15 mouse cellular contexts compared by ENCODE assay signal in genomic region chr4:114712005-114712665, GRCm38 (mm10).
DNase-seq lines count a peak whose midpoint lies in the region; ATAC-seq and TF ChIP-seq lines count a peak whose summit lies in the region.
"Had no signal": no experiment of that assay in that cellular context is flagged by ENCODE, and none has a peak within 500 bp of the region (broad histone marks: within the 10 kb centered on the region; RNA-seq: fewer than 3 reads in every experiment).

No protein-coding gene starts in this region.

- ATAC-seq in forebrain, embryonic 11.5 days (replicated peaks; ENCODE audit: low FRiP score), result no peak
- no peak for ATAC-seq in forebrain, postnatal 0 days
- 0 out of 2 replicates have a peak, but pooled peaks have one; percentile 24 for ATAC-seq in midbrain, embryonic 15.5 days (replicated peaks)
- no peak for ATAC-seq in midbrain, embryonic 11.5 days (ENCODE audit: low FRiP score)
- ATAC-seq in stomach, postnatal 0 days (ENCODE audit: low FRiP score, low TSS enrichment), result no peak
- ATAC-seq: liver, embryonic 12.5 days; Patski had no signal

- H3K4me2 ChIP-seq in forebrain, embryonic 11.5 days (ENCODE audit: low read depth, low read length, severe bottlenecking), result no peak overlapping the region
- H3K4me2 ChIP-seq in forebrain, postnatal 0 days (ENCODE audit: low read depth), result no peak overlapping the region
- H3K4me2 ChIP-seq in midbrain, embryonic 15.5 days, result no peak overlapping the region
- no peak overlapping the region for H3K4me2 ChIP-seq in midbrain, embryonic 11.5 days
- no peak overlapping the region for H3K4me2 ChIP-seq in stomach, postnatal 0 days (replicated peaks; ENCODE audit: low read depth)
- H3K4me2 ChIP-seq: liver, embryonic 12.5 days; midbrain, embryonic 12.5 days had no signal

- TF ChIP-seq EP300 in stomach, postnatal 0 days (optimal IDR thresholded peaks at IDR 0.05), result no peak

- no peaks in the 10 kb centered on the region for H3K27me3 ChIP-seq in forebrain, embryonic 11.5 days (ENCODE audit: control insufficient read depth, insufficient read depth, low read length)
- no peaks in the 10 kb centered on the region for H3K27me3 ChIP-seq in forebrain, postnatal 0 days (ENCODE audit: insufficient read depth, low read length)
- H3K27me3 ChIP-seq in midbrain, embryonic 15.5 days (replicated peaks), result no peaks in the 10 kb centered on the region
- no peaks in the 10 kb centered on the region for H3K27me3 ChIP-seq in midbrain, embryonic 11.5 days (ENCODE audit: control insufficient read depth, insufficient read depth, low read length)
- no peaks in the 10 kb centered on the region for H3K27me3 ChIP-seq in stomach, postnatal 0 days (ENCODE audit: control insufficient read depth, insufficient read depth, low read length)
- H3K27me3 ChIP-seq: liver, embryonic 12.5 days had no signal

- no peak overlapping the region for H3K4me3 ChIP-seq in forebrain, embryonic 11.5 days (ENCODE audit: low read depth, low read length)
- H3K4me3 ChIP-seq in forebrain, postnatal 0 days (ENCODE audit: low read depth, low read length), result no peak overlapping the region
- no peak overlapping the region for H3K4me3 ChIP-seq in midbrain, embryonic 15.5 days
- H3K4me3 ChIP-seq in midbrain, embryonic 11.5 days (ENCODE audit: low read depth, low read length), result no peak overlapping the region
- no peak overlapping the region for H3K4me3 ChIP-seq in stomach, postnatal 0 days (ENCODE audit: low read depth, low read length)
- H3K4me3 ChIP-seq: left cerebral cortex, adult 2 months; liver, embryonic 12.5 days; midbrain, embryonic 12.5 days had no signal

- no peak overlapping the region for H3K27ac ChIP-seq in forebrain, embryonic 11.5 days (ENCODE audit: low read depth, low read length)
- H3K27ac ChIP-seq in forebrain, postnatal 0 days (ENCODE audit: low read depth, low read length), result no peak overlapping the region
- H3K27ac ChIP-seq in midbrain, embryonic 15.5 days, result no peak overlapping the region
- H3K27ac ChIP-seq in midbrain, embryonic 11.5 days (ENCODE audit: low read depth, low read length), result no peak overlapping the region
- no peak overlapping the region for H3K27ac ChIP-seq in stomach, postnatal 0 days (replicated peaks)
- H3K27ac ChIP-seq: left cerebral cortex, adult 2 months; liver, embryonic 12.5 days; midbrain, embryonic 12.5 days had no signal

- 79% methylated on average over 7 of the region's 7 CpGs for WGBS in forebrain, embryonic 11.5 days
- 75% methylated on average over 7 of the region's 7 CpGs for WGBS in forebrain, postnatal 0 days
- WGBS in midbrain, embryonic 15.5 days, result 65% methylated on average over 7 of the region's 7 CpGs
- 64% methylated on average over 7 of the region's 7 CpGs for WGBS in midbrain, embryonic 11.5 days
- WGBS in stomach, postnatal 0 days, result 28% methylated on average over 7 of the region's 7 CpGs

- no peaks in the 10 kb centered on the region for H3K4me1 ChIP-seq in forebrain, embryonic 11.5 days (replicated peaks; ENCODE audit: control insufficient read depth, insufficient read depth, low read length)
- H3K4me1 ChIP-seq in forebrain, postnatal 0 days (ENCODE audit: insufficient read depth), result no peaks in the 10 kb centered on the region
- H3K4me1 ChIP-seq in midbrain, embryonic 15.5 days, result no peaks in the 10 kb centered on the region
- H3K4me1 ChIP-seq in midbrain, embryonic 11.5 days (ENCODE audit: control insufficient read depth, insufficient read depth, low read length), result no peaks in the 10 kb centered on the region
- no peaks in the 10 kb centered on the region for H3K4me1 ChIP-seq in stomach, postnatal 0 days (replicated peaks; ENCODE audit: control insufficient read depth, insufficient read depth)
- H3K4me1 ChIP-seq: liver, embryonic 12.5 days had no signal

- TF ChIP-seq CTCF in forebrain, postnatal 0 days (IDR thresholded peaks at IDR 0.05; ENCODE audit: low read depth), result no peak; the same call in 1 of the 2 replicates
- peak; percentile 40 for TF ChIP-seq CTCF in stomach, postnatal 0 days (IDR thresholded peaks at IDR 0.05; ENCODE audit: low read depth)

- DNase-seq in forebrain, embryonic 11.5 days (ENCODE audit: low spot score), result peak; percentile 42
- no peak for DNase-seq in forebrain, postnatal 0 days
- no peak for DNase-seq in midbrain, embryonic 11.5 days (ENCODE audit: low spot score, missing footprints)
- DNase-seq in kidney, adult 9 months, result peak; percentile 63
- no peak for DNase-seq in stomach, postnatal 0 days (ENCODE audit: low spot score)
- no peak for DNase-seq in spleen, adult 12 weeks (ENCODE audit: low spot score)
- DNase-seq: cerebellum, postnatal 25 days; heart, postnatal 4 days; spleen, adult 18-20 months; thymus, adult 18-20 months had no signal

- H3K9ac ChIP-seq in forebrain, embryonic 11.5 days (ENCODE audit: low read length), result no peak overlapping the region
- H3K9ac ChIP-seq in forebrain, postnatal 0 days, result no peak overlapping the region
- H3K9ac ChIP-seq in midbrain, embryonic 15.5 days, result no peak overlapping the region
- H3K9ac ChIP-seq in midbrain, embryonic 11.5 days (ENCODE audit: low read length), result no peak overlapping the region
- no peak overlapping the region for H3K9ac ChIP-seq in stomach, postnatal 0 days (ENCODE audit: low read length)
- H3K9ac ChIP-seq: liver, embryonic 12.5 days; midbrain, embryonic 12.5 days had no signal

- no peaks in the 10 kb centered on the region for H3K9me3 ChIP-seq in forebrain, embryonic 11.5 days (ENCODE audit: control insufficient read depth, low read length)
- no peaks in the 10 kb centered on the region for H3K9me3 ChIP-seq in forebrain, postnatal 0 days (ENCODE audit: low read length)
- H3K9me3 ChIP-seq in midbrain, embryonic 15.5 days, result no peaks in the 10 kb centered on the region
- no peaks in the 10 kb centered on the region for H3K9me3 ChIP-seq in midbrain, embryonic 11.5 days (ENCODE audit: control insufficient read depth, low read length)
- H3K9me3 ChIP-seq in stomach, postnatal 0 days (ENCODE audit: control insufficient read depth, low read length), result no peaks in the 10 kb centered on the region
- H3K9me3 ChIP-seq: liver, embryonic 12.5 days; midbrain, embryonic 12.5 days had no signal

- no peaks in the 10 kb centered on the region for H3K36me3 ChIP-seq in forebrain, embryonic 11.5 days (ENCODE audit: control insufficient read depth, insufficient read depth, low read length)
- no peaks in the 10 kb centered on the region for H3K36me3 ChIP-seq in forebrain, postnatal 0 days (ENCODE audit: insufficient read depth)
- no peaks in the 10 kb centered on the region for H3K36me3 ChIP-seq in midbrain, embryonic 15.5 days (replicated peaks)
- H3K36me3 ChIP-seq in midbrain, embryonic 11.5 days (ENCODE audit: control insufficient read depth, insufficient read depth, low read length), result no peaks in the 10 kb centered on the region
- no peaks in the 10 kb centered on the region for H3K36me3 ChIP-seq in stomach, postnatal 0 days (ENCODE audit: control insufficient read depth, insufficient read depth, low read length)
- H3K36me3 ChIP-seq: liver, embryonic 12.5 days; midbrain, embryonic 12.5 days had no signal

Comparison
In these comparisons a context has a peak if more than half of its experiments do, and no peak if none do; other contexts are left out.
1. DNase-seq: peak in forebrain, embryonic 11.5 days (single experiment) and kidney, adult 9 months (single experiment); none in forebrain, postnatal 0 days (single experiment), midbrain, embryonic 11.5 days (single experiment), stomach, postnatal 0 days (single experiment) and spleen, adult 12 weeks (single experiment).